Mouse (Mus musculus): ENCODE data around the gene Etfb.

DNA sequence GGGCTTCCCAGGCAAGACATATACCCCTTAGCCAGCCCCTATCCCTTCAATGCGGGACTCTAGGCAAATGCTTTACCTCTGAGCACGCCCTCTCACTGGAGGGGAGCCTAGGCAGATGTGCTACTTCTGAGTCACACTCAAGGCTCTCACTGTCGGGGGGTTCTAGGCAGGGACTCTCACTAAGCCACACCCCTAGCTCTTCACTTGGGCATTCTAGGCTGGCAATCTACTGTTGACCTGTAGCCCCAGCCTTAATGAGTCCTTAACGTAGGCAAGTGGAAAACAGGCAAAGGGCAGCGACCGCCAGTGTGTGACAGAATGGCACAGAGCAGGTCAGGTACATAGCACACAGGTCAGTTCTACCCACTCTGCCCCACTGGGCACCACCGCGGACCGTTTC, 47.0 kb downstream of the Etfb start:
- no peak for TF ChIP-seq CTCF (IDR thresholded peaks at IDR 0.05; ENCODE audit: extremely low read depth, insufficient read depth, low read length)
- no peak for TF ChIP-seq POLR2A (IDR thresholded peaks at IDR 0.05; ENCODE audit: extremely low read depth, insufficient read depth, low read length)
